Mouse (Mus musculus) retina, embryonic 14.5 days (tissue): Measurements from ENCODE around the gene Il9r.

ENCODE experiments used
- DNase-seq: peaks from one replicate; pipeline ENCODE4 v3.0.0-alpha.2; 2015; ENCODE audit warnings: low spot score

Gene Il9r

DNA sequence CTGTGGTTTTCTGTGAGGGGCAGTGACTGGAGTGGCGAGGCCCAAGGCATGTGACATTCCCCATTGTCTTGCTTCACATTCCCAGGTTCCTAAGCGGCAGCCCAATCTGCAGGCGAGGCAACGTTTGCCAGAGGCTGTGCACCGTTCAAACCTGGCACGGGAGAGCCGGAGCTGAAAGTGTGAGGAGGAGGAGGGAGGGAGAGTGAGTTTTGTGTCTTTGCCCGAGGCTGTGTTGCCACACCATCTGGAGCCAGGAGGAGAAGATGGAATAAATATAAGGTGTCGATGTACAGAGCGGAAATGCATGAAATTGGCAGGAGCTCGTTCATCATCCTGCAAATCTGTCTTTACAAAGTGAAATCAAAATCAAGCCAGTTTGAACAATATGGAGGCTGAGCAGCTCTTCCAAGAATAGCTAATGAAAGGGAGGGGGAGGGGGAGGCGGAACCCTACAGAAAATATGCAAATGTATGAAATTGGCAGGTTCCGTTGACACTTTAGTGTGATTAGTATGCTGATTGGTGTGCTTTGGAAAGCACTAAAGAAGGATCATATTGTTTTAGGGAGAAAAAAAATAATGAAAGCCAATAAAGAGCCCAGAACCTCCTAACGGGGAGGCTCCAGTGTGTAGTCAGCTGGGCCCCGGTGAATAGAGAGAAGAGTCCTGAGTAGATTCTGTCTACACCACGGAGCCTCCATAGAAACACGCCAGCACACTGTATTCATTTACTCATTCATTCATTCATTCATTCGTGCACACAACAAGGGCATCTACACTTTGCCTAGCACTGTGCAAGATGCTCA lies 42.1 kb downstream of the Il9r start:
- no peak for DNase-seq

DNA sequence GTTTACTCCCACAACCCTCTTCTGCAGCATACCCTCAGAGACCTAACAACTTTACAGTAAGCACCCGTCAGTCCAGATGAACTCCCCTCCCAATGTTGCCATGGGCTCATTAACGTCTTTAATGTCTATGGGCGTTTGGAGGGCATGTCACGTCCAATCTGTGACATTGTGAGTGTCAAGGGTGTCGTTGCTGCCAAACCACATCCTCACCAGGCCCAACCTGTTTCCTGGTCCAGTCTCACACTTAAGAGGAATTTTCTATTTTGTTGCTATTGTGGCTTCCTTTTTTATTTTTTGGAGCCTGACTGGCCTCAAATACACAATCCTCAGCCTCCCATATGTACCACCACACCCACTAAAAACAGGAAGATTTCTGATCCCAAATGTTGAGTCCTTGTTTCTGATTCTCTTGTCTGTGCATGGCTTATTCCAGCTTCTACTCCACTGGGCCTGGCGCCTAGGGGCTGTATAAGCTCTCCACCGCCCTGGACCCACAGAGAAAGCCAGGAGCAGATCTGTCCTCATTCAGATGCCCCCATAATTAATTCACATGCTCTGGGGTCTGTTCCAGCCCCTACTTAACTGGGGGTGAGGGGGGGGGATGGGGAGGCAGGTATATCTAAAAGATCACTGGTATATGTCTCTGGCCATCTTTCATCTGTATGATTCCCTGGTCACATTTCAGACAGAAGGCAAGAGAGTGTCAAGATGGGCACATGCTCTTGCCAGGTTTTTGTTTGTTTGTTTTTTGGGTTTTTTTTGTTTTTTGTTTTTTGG lies 43.0 kb downstream of the Il9r start:
- no peak for DNase-seq

DNA sequence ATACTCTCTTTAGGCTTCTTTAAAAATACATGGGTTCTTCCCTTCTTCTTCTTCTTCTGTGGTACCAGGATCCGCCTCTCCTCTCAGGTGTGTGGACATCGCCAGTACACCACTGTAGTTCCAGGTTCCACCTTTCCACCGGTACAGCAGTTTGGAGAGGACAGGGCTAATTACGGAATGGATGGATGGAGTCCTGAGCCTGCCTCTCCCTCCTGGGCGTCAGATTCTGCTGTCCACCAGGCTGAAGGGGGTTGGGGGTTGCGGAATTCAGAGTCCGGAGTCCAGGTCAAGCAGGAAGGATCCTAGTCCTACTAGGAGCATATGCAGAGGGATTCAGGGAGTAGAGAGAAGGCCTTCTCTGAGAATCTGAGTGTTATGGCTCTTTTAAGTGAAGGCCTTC lies 46.9 kb downstream of the Il9r start:
- no peak for DNase-seq

DNA sequence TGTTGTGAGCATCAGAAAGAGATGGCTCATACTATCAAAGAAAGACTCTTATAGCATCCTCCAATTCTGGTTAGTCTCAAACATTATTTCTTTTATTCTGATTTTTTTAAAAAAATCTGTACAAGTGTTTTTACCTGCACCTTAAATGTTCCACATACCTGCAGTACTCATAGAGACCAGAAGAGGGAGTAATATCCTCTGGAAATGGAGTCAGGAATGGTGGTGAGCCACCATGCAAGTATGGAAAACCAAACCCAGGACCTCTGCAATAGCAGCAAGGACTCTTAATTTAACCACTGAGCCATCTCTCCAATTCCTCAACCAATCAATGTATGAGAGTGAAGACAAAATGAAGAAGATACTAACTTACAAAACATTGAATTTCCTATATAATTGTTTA lies 47.3 kb downstream of the Il9r start:
- peak; percentile 37 for DNase-seq

DNA sequence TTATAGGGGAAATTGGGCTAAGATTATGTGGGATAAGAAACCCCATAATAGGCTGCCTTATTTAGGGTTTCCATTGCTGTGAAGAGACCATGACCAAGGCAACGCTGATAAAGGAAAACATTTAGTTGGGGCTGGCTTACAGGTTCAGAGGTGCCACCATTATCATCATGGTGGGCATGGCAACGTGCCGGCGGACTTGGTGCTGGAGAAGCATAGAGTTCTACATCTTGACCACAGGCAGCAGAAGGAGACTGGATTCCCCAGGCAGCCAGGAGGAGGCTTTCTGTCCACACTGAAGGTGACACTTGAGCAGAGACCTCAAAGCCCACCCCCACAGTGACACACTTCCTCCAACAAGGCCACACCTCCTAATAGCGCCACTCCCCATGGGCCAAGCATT lies 48.8 kb downstream of the Il9r start:
- no peak for DNase-seq

DNA sequence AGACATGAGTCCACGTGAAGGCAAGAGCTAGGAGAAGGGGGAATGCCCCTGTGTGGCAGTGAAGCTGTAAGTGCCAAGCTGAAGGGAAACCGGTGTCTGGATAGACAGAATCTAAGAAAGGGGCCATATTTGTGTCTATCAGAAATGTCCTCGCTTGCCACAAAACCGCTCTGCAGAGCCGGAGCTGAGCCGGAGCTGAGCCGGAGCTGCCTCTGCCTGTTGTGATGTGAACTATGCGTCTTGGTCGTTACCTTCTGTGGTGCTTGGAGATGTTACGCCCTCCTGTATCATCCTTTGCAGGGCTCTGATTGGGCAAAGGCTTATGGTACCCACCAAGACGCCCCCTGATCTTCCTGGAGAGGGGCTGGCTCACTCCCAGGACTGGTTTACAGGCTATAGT lies 50.5 kb downstream of the Il9r start:
- no peak for DNase-seq

DNA sequence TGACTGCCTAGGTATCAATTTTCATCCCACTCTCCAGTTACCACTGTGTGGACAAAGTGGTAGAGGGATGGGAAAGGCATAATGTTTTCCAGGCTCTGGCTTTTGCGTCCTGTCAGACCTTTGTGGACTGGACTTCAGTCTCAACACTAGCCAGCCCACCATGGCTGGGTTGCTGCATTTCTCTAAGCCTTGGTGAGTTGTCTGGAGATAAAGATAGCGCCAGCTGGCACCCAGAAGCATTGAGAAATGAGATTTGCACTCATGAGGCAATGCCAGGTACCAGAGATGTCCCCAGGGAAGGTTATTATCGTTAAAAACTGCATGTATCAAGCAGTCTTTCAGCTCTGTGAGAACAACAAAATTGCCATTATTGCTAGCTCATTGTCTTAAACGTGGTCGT lies 57.3 kb downstream of the Il9r start:
- no peak for DNase-seq

DNA sequence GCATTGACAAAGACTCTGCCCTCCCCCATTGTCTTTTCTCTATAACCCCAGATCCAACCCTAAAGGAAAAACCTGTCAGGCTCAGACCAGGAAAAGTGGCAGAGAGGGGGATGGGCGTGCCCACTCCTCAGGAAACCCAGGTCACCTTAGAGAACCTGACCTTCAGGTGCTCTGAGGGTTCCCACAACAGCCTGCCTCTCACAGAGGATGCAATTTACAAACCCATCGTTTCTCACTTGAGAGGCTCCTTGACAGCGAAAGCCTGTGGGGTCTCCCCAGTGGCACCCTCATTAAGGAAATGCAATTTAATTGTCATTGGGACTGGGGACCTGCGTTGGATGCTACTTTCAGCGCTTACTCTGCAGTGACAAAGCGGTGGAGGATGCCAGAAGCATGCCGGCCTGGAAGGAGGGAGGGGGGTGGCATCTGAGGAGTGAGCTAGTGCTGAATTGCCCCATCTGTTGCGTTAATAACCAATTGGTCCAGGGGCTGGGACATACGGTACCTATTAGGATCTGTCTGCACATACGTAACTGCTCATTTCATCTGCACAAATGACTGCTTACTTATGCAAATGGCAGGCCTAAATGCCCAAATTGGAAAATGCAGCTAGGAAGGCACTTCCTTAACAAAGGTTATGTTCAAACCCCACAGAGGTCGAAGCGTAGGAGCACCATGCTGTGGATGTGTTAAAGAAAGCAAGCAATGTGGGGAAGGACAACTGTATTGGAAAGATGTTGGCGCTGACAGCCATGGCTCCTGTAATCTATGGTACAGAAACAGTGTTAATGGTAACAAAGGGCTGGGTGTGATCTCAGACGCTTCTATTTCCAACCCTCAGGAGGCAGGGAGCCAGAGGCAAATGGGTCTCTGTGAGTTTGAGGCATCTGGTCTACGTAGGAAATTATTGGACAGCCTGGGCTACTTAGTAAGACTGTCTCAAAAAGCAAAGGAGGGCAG lies 58.2 kb downstream of the Il9r start:
- DNase-seq = no peak

DNA sequence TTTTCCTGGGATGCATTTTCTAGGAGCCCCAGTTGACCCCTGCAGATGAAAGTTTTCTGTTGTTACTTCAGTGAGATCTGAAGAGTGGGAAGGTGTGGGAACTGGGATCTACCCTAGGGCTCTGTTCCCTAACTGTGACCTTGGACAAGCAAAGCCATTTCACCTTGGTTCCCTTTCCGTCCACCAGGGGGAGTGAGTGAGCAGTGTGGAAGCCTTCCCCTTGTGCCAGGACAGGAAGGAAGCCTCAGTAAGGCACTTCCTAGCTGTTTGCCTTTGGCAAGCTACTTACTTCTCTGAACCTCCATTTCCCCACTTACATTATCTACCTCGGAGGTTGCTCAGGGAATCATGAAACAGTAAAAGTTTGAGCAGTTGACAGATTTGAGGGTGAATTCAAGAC lies 59.0 kb downstream of the Il9r start:
- peak; percentile 84 for DNase-seq

DNA sequence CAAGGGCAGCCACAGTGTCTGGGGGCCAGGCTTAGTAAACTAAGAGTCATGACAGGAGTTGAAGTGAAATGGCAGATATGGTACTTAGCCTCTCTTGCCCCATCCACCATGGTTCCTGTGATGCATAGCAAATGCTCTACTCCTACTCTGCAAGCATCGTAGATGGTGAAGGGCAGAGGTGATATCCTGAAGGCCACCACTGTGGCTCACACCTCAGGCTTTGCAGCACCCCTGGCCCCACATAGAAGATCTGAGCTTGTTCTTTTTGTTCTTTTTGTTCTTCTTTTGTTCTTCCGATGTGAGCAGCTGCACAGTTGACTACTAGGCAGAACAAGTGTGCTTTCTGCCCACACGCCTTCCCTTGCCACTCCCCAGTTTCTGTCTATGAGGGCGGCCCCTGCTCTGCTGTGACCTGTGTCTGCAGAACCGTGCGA lies 60.5 kb downstream of the Il9r start:
- no peak for DNase-seq

DNA sequence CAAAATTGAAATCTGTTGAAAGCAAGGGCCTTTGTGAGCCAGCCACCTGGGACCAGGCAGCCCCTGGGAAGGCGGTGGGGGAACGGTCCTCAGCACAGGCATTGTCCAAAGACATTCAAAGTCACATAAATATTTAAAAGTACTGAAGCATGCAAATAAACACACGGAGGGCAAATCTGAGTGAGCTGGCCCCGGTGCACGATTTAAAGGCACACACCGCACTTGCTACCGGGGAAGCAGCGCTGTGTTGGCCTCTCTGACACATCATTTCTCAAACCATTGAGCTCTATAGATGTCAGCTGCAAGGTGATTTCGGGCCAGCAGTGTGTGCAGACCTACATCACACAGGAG lies 61.5 kb downstream of the Il9r start:
- DNase-seq = peak; percentile 16

DNA sequence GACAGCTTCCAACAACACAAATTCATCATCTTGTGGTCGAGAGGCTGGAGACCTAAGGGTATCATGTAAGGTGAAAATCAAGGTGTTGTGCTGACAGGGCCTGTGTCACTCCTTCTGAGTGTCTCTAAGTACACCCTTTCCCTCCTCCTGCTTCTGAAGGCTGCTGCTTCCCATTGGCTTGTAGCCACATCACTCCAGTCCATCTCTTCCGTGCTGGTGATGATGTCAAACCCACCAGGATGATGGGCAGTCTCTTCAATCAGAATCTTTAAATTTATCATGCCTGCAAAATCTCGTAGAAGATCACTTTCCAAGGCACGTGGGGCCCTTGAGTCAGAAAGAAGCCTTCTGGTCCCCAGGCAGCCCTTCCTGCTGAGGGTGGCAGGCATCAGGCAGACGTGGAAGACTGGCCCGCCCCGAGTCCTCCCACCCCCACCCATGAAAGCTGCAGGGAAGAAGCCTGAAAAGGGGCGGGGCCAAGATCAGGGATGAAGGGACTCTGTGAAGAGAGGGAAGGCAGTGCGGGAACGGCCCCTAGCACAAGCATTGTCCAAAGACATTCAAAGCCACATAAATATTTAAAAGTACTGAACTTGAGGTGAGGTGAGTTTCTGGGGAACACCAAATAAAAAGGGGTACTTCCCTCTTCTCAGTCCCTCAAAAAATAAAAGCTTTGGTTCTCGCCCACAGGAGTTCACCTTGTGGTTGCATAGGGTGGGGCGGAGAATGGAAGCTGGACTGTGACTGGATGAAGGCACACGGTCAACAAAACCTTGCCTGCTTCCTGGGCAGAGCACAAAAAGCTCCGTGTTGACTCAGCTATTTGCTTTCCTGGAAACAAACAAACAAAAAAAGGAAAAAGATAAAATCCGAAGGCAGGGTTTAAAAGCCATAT lies 62.1 kb downstream of the Il9r start:
- peak; percentile 36 for DNase-seq
